Comparison of ENCODE assay signal across 8 mouse cellular contexts in genomic region chr13:18717185-18717584, GRCm38 (mm10). TPM values are rescaled to one million over a fixed set of nuclear protein-coding genes. Genes with fewer than 3 reads are reported as not detected.
DNase-seq lines count a peak whose midpoint lies in the region; ATAC-seq and TF ChIP-seq lines count a peak whose summit lies in the region.

Gene Vps41 (plus strand): TSS chr13:18717286.

- dilution Hi-C loops in CH12.LX (cut with MboI; ENCODE audit: extremely low pct_ligation_motif_present, extremely low pct_unique_long_range_greater_than_20kb, low sequenced_read_pairs), result no loop called here

- peaks cover 0 to 8% of the 10 kb centered on the region in 2 experiments; a peak in 2 of 4 replicates for H3K4me1 ChIP-seq in CH12.LX (ENCODE audit: control insufficient read depth in 1 of 2, insufficient read depth in 2 of 2)
- no peaks in the 10 kb centered on the region; the same call in 1 of the 2 replicates for H3K4me1 ChIP-seq in forebrain, embryonic 11.5 days (replicated peaks; ENCODE audit: control insufficient read depth, insufficient read depth, low read length)
- peaks cover 4% of the 10 kb centered on the region for H3K4me1 ChIP-seq in heart, embryonic 16.5 days (ENCODE audit: control insufficient read depth, insufficient read depth, low read length)
- peaks cover 9% of the 10 kb centered on the region for H3K4me1 ChIP-seq in liver, embryonic 15.5 days (replicated peaks)
- peaks cover 6% of the 10 kb centered on the region; the same call in 1 of the 2 replicates for H3K4me1 ChIP-seq in neural tube, embryonic 12.5 days

- peak within 1 kb of the TSS; percentile 66 for H3K4me2 ChIP-seq in CH12.LX (ENCODE audit: insufficient read depth, low read depth, poor library complexity, severe bottlenecking)
- H3K4me2 ChIP-seq in forebrain, embryonic 11.5 days (ENCODE audit: low read depth, low read length, severe bottlenecking), result peak within 1 kb of the TSS; percentile 56
- H3K4me2 ChIP-seq in heart, embryonic 16.5 days (ENCODE audit: low read depth, low read length), result peak within 1 kb of the TSS; percentile 69
- peak within 1 kb of the TSS; percentile 65 for H3K4me2 ChIP-seq in liver, embryonic 15.5 days
- peak within 1 kb of the TSS; percentile 59 for H3K4me2 ChIP-seq in neural tube, embryonic 12.5 days (replicated peaks)

- TF ChIP-seq CTCF in CH12.LX (conservative IDR thresholded peaks at IDR 0.05 in 1 of 2, IDR thresholded peaks at IDR 0.05 in 1 of 2; ENCODE audit: low read depth in 2 of 2, low read length in 2 of 2), result no peak

- H3K9me3 ChIP-seq in CH12.LX (replicated peaks; ENCODE audit: low read length), result no peaks in the 10 kb centered on the region
- no peaks in the 10 kb centered on the region for H3K9me3 ChIP-seq in forebrain, embryonic 11.5 days (ENCODE audit: control insufficient read depth, low read length)
- H3K9me3 ChIP-seq in heart, embryonic 16.5 days (replicated peaks; ENCODE audit: control insufficient read depth, low read length), result no peaks in the 10 kb centered on the region
- H3K9me3 ChIP-seq in liver, embryonic 15.5 days (replicated peaks), result no peaks in the 10 kb centered on the region
- H3K9me3 ChIP-seq in neural tube, embryonic 12.5 days, result no peaks in the 10 kb centered on the region

- no peak for TF ChIP-seq EP300 in CH12.LX (IDR thresholded peaks at IDR 0.05; ENCODE audit: low read length)

- H3K79me2 ChIP-seq in CH12.LX (replicated peaks; ENCODE audit: control insufficient read depth, extremely low read depth, insufficient read depth, poor library complexity, severe bottlenecking), result 0 out of 2 replicates have a peak, but pooled peaks cover 2% of the 10 kb centered on the region

- H3K27me3 ChIP-seq in CH12.LX (replicated peaks), result no peaks in the 10 kb centered on the region
- H3K27me3 ChIP-seq in forebrain, embryonic 11.5 days (ENCODE audit: control insufficient read depth, insufficient read depth, low read length), result no peaks in the 10 kb centered on the region
- no peaks in the 10 kb centered on the region for H3K27me3 ChIP-seq in heart, embryonic 16.5 days (ENCODE audit: control insufficient read depth, insufficient read depth, low read length)
- no peaks in the 10 kb centered on the region for H3K27me3 ChIP-seq in liver, embryonic 15.5 days
- H3K27me3 ChIP-seq in neural tube, embryonic 12.5 days (replicated peaks), result no peaks in the 10 kb centered on the region

- peak; percentile 82 for TF ChIP-seq POLR2A in CH12.LX (IDR thresholded peaks at IDR 0.05; ENCODE audit: low read depth, low read length)

- no peak for TF ChIP-seq RAD21 in CH12.LX (IDR thresholded peaks at IDR 0.05; ENCODE audit: low read depth, low read length)

- H3K27ac ChIP-seq in CH12.LX (ENCODE audit: insufficient read depth, low read depth), result no peak within 1 kb of the TSS
- H3K27ac ChIP-seq in forebrain, embryonic 11.5 days (ENCODE audit: low read depth, low read length), result no peak within 1 kb of the TSS
- no peak within 1 kb of the TSS for H3K27ac ChIP-seq in heart, embryonic 16.5 days (ENCODE audit: low read length)
- no peak within 1 kb of the TSS for H3K27ac ChIP-seq in liver, embryonic 15.5 days (replicated peaks)
- H3K27ac ChIP-seq in neural tube, embryonic 12.5 days, result no peak within 1 kb of the TSS

- peak within 1 kb of the TSS; percentile 69 for H3K9ac ChIP-seq in CH12.LX (ENCODE audit: insufficient read depth, low read depth)
- H3K9ac ChIP-seq in forebrain, embryonic 11.5 days (ENCODE audit: low read length), result peak within 1 kb of the TSS; percentile 81
- H3K9ac ChIP-seq in heart, embryonic 16.5 days (ENCODE audit: low read length), result peak within 1 kb of the TSS; percentile 84
- peak within 1 kb of the TSS; percentile 80 for H3K9ac ChIP-seq in liver, embryonic 15.5 days
- H3K9ac ChIP-seq in neural tube, embryonic 12.5 days, result peak within 1 kb of the TSS; percentile 83

- ATAC-seq in forebrain, embryonic 11.5 days (replicated peaks; ENCODE audit: low FRiP score), result peak; percentile 99
- ATAC-seq in heart, embryonic 16.5 days (replicated peaks; ENCODE audit: extremely low read depth, insufficient read depth, low FRiP score), result peak; percentile 94
- peak; percentile 95 for ATAC-seq in liver, embryonic 15.5 days (ENCODE audit: insufficient read depth)
- ATAC-seq in neural tube, embryonic 12.5 days (ENCODE audit: low FRiP score, low read depth), result peak; percentile 99

- peak; percentile 89 for DNase-seq in CH12.LX (ENCODE audit: extremely low read depth)
- DNase-seq in c-Kit-positive CD71-positive TER-119-negative erythroid progenitor cells, embryonic 14.5 days (ENCODE audit: low read depth), result peak; percentile 64
- peak; percentile 80 for DNase-seq in forebrain, embryonic 11.5 days (ENCODE audit: low spot score)
- DNase-seq in kidney, postnatal 36 days, result peak; percentile 82 to 90
- DNase-seq in telencephalon, adult 2 months (ENCODE audit: low read depth, low spot score), result peak; percentile 84

- H3K4me3 ChIP-seq in CH12.LX (replicated peaks in 1 of 3; ENCODE audit: low read depth in 2 of 3, low read length in 2 of 3, poor library complexity in 1 of 3), result peak within 1 kb of the TSS; percentile 69 to 89 (median 82)
- peak within 1 kb of the TSS; percentile 77 for H3K4me3 ChIP-seq in forebrain, embryonic 11.5 days (ENCODE audit: low read depth, low read length)
- H3K4me3 ChIP-seq in heart, embryonic 16.5 days (ENCODE audit: low read length), result peak within 1 kb of the TSS; percentile 75
- H3K4me3 ChIP-seq in liver, embryonic 15.5 days (replicated peaks), result peak within 1 kb of the TSS; percentile 83
- peak within 1 kb of the TSS; percentile 79 for H3K4me3 ChIP-seq in neural tube, embryonic 12.5 days

- in situ Hi-C loops in CH12.LX (cut with MboI; ENCODE audit: low pct_ligation_motif_present, low pct_unique_long_range_greater_than_20kb, low sequenced_read_pairs), result no loop called here

- WGBS in forebrain, embryonic 11.5 days, result under 1% methylated on average over 21 of the region's 21 CpGs
- WGBS in heart, embryonic 16.5 days, result under 1% methylated on average over 21 of the region's 21 CpGs
- WGBS in liver, embryonic 15.5 days (ENCODE audit: insufficient replicate concordance), result under 1% methylated on average over 21 of the region's 21 CpGs
- WGBS in neural tube, embryonic 12.5 days, result under 1% methylated on average over 21 of the region's 21 CpGs

- peaks cover 0 to 2% of the 10 kb centered on the region in 2 experiments for H3K36me3 ChIP-seq in CH12.LX (replicated peaks in 1 of 2; ENCODE audit: control insufficient read depth in 1 of 2, insufficient read depth in 1 of 2, low read length in 1 of 2)
- H3K36me3 ChIP-seq in forebrain, embryonic 11.5 days (ENCODE audit: control insufficient read depth, insufficient read depth, low read length), result no peaks in the 10 kb centered on the region
- no peaks in the 10 kb centered on the region for H3K36me3 ChIP-seq in heart, embryonic 16.5 days (ENCODE audit: control insufficient read depth, insufficient read depth)
- no peaks in the 10 kb centered on the region for H3K36me3 ChIP-seq in liver, embryonic 15.5 days (replicated peaks)
- no peaks in the 10 kb centered on the region for H3K36me3 ChIP-seq in neural tube, embryonic 12.5 days

TF ChIP-seq in CH12.LX, 34 proteins besides CTCF, POLR2A, EP300 and RAD21 (continues in another document):
- TF ChIP-seq ZC3H11A (IDR thresholded peaks at IDR 0.05; ENCODE audit: low read depth, low read length) (no peak), BHLHE40 (IDR thresholded peaks at IDR 0.05; ENCODE audit: low read depth, low read length) (peak; percentile 39; the same call in 1 of the 2 replicates), JUND (conservative IDR thresholded peaks at IDR 0.05; ENCODE audit: low read depth, low read length) (no peak), CHD2 (IDR thresholded peaks at IDR 0.05; ENCODE audit: low read length) (no peak), MEF2A (IDR thresholded peaks at IDR 0.05; ENCODE audit: borderline replicate concordance, low read depth, low read length) (no peak), USF2 (conservative IDR thresholded peaks at IDR 0.05; ENCODE audit: low read depth, low read length) (peak; percentile 92), JUN (IDR thresholded peaks at IDR 0.05; ENCODE audit: insufficient read depth, low read depth, low read length) (no peak), ELF1 (IDR thresholded peaks at IDR 0.05; ENCODE audit: low read depth, low read length) (peak; percentile 100), MAX (IDR thresholded peaks at IDR 0.05; ENCODE audit: low read length) (peak; percentile 42; the same call in 1 of the 2 replicates), PAX5 (IDR thresholded peaks at IDR 0.05; ENCODE audit: low read length) (no peak), USF1 (IDR thresholded peaks at IDR 0.05; ENCODE audit: low read depth, low read length) (peak; percentile 95), NRF1 (IDR thresholded peaks at IDR 0.05; ENCODE audit: low read depth, low read length) (peak; percentile 51; the same call in 1 of the 2 replicates), E2F4 (IDR thresholded peaks at IDR 0.05; ENCODE audit: insufficient replicate concordance, low read depth, low read length) (no peak), ZNF384 (IDR thresholded peaks at IDR 0.05; ENCODE audit: low read depth, low read length) (no peak), TBP (conservative IDR thresholded peaks at IDR 0.05; ENCODE audit: low read depth, low read length) (peak; percentile 92), POLR2AphosphoS2 (IDR thresholded peaks at IDR 0.05; ENCODE audit: low read depth, low read length) (no peak), TCF12 (IDR thresholded peaks at IDR 0.05; ENCODE audit: low read depth, low read length) (peak; percentile 76), MXI1 (IDR thresholded peaks at IDR 0.05; ENCODE audit: low read depth, low read length) (no peak; the same call in 1 of the 2 replicates), MAZ (IDR thresholded peaks at IDR 0.05; ENCODE audit: low read depth, low read length) (no peak), GABPA (IDR thresholded peaks at IDR 0.05; ENCODE audit: insufficient replicate concordance, low read depth, low read length) (peak; percentile 50; the same call in 1 of the 2 replicates), NELFE (IDR thresholded peaks at IDR 0.05; ENCODE audit: low read depth, low read length) (peak; percentile 75), IRF4 (IDR thresholded peaks at IDR 0.05; ENCODE audit: low read depth, low read length) (peak; percentile 63; the same call in 1 of the 2 replicates), RCOR1 (conservative IDR thresholded peaks at IDR 0.05; ENCODE audit: low read depth, low read length) (no peak), MYC (IDR thresholded peaks at IDR 0.05; ENCODE audit: low read depth, low read length) (no peak)

RNA-seq across cellular contexts. Expression of gene Vps41, which starts in this region (rescaled TPM):
- total RNA-seq in CH12.LX (2012; rRNA removed) (41.7 and 41.9 TPM in 2 replicates), CH12.LX (2014; rRNA removed) (59.2 and 64.9 TPM in 2 replicates)
- polyA plus RNA-seq in CH12.LX (2012; ENCODE audit: insufficient read length, low read depth), result 48.1 and 48.2 TPM in 2 replicates
- polyA plus RNA-seq in forebrain, embryonic 11.5 days (2014; fragmentation: Nextera tagmentation; extraction: Ambion mirVana), result 82.1 and 89.3 TPM in 2 replicates
- polyA plus RNA-seq in heart, embryonic 16.5 days (2015; fragmentation: Nextera tagmentation; extraction: Ambion mirVana), result 41.8 and 46.9 TPM in 2 replicates
- polyA plus RNA-seq in liver, embryonic 15.5 days (2015; fragmentation: Nextera tagmentation; extraction: Ambion mirVana), result 18.6 and 20.0 TPM in 2 replicates
- polyA plus RNA-seq in neural tube, embryonic 12.5 days (2016; fragmentation: Nextera tagmentation; extraction: Ambion mirVana), result 102 and 106 TPM in 2 replicates
